Mouse (Mus musculus) c-Kit-positive CD71-positive TER-119-positive erythroid progenitor cells, embryonic 14.5 days (primary cell): ENCODE results near the gene Zfp644.

Experiments
- DNase-seq: peaks from one replicate; pipeline ENCODE4 v3.0.0-alpha.2; 2013; ENCODE audit warnings: low spot score

Zfp644 gene

GRCm38 (mm10) chr5:106660867-106661266 lies 36.2 kb downstream of the Zfp644 start:
- no peak for DNase-seq

GRCm38 (mm10) chr5:106652790-106653328 lies 44.2 kb downstream of the Zfp644 start:
- no peak for DNase-seq

GRCm38 (mm10) chr5:106652220-106652753 lies 44.8 kb downstream of the Zfp644 start:
- no peak for DNase-seq

- no peak for DNase-seq
These were observed 47.1 kb downstream of the Zfp644 start for GRCm38 (mm10) chr5:106649995-106650394.

- DNase-seq = no peak
These were observed 47.6 kb downstream of the Zfp644 start for GRCm38 (mm10) chr5:106649441-106649840.

GRCm38 (mm10) chr5:106643434-106643833 lies 53.7 kb downstream of the Zfp644 start:
- DNase-seq = no peak

GRCm38 (mm10) chr5:106641876-106642275 lies 55.2 kb downstream of the Zfp644 start:
- DNase-seq = no peak

GRCm38 (mm10) chr5:106640235-106640809 lies 56.8 kb downstream of the Zfp644 start:
- no peak for DNase-seq

GRCm38 (mm10) chr5:106639627-106640026 lies 57.5 kb downstream of the Zfp644 start:
- no peak for DNase-seq

GRCm38 (mm10) chr5:106636423-106636946 lies 60.6 kb downstream of the Zfp644 start:
- DNase-seq = no peak

- DNase-seq = no peak
These were observed 68.5 kb downstream of the Zfp644 start for GRCm38 (mm10) chr5:106628369-106629149.

- no peak for DNase-seq
These were observed 73.8 kb downstream of the Zfp644 start for GRCm38 (mm10) chr5:106623337-106623736.

- no peak for DNase-seq
These were observed 74.9 kb downstream of the Zfp644 start for GRCm38 (mm10) chr5:106622193-106622592.

GRCm38 (mm10) chr5:106620446-106620845 lies 76.6 kb downstream of the Zfp644 start:
- no peak for DNase-seq

GRCm38 (mm10) chr5:106615006-106615405 lies 82.1 kb downstream of the Zfp644 start:
- DNase-seq = no peak

GRCm38 (mm10) chr5:106614570-106614969 lies 82.5 kb downstream of the Zfp644 start:
- DNase-seq = no peak

GRCm38 (mm10) chr5:106612151-106612550 lies 84.9 kb downstream of the Zfp644 start:
- no peak for DNase-seq

- no peak for DNase-seq
These were observed 88.3 kb downstream of the Zfp644 start, which contains the start of gene Gm17304 for GRCm38 (mm10) chr5:106608798-106609197. Gene Gm17304 (plus strand): TSS chr5:106609098.

GRCm38 (mm10) chr5:106607081-106607480 lies 90.0 kb downstream of the Zfp644 start:
- DNase-seq = no peak

GRCm38 (mm10) chr5:106605096-106605495 lies 92.0 kb downstream of the Zfp644 start:
- DNase-seq = no peak

- DNase-seq = no peak
These were observed 92.7 kb downstream of the Zfp644 start for GRCm38 (mm10) chr5:106604381-106604780.

- DNase-seq = no peak
These were observed 97.6 kb downstream of the Zfp644 start for GRCm38 (mm10) chr5:106599482-106599881.

- DNase-seq = no peak
These were observed 99.6 kb downstream of the Zfp644 start for GRCm38 (mm10) chr5:106597472-106597871.
